ENCODE assay signal across 17 mouse cellular contexts in genomic region chr14:86599511-86599910, GRCm38 (mm10).
"Had no signal": no experiment of that assay in that cellular context is flagged by ENCODE, and none has a peak within 500 bp of the region (broad histone marks: within the 10 kb centered on the region; RNA-seq: fewer than 3 reads in every experiment).

No protein-coding gene starts in this region.

- H3K9me3 ChIP-seq: lung, embryonic 15.5 days; megakaryocyte, embryonic 14.5 days; midbrain, embryonic 13.5 days; midbrain, embryonic 15.5 days; neural tube, embryonic 12.5 days; stomach, embryonic 15.5 days had no signal

- H3K36me3 ChIP-seq: lung, embryonic 15.5 days; midbrain, embryonic 13.5 days; midbrain, embryonic 15.5 days; neural tube, embryonic 12.5 days; stomach, embryonic 15.5 days had no signal

- DNase-seq: lung, adult 2 months; lung, postnatal 14 days; lung, postnatal 36 days; right cerebral cortex, postnatal 14 days; thymus, adult 2 months; thymus, postnatal 14 days; thymus, postnatal 36 days had no signal

- H3K27me3 ChIP-seq: lung, embryonic 15.5 days; megakaryocyte, embryonic 14.5 days; midbrain, embryonic 13.5 days; midbrain, embryonic 15.5 days; neural tube, embryonic 12.5 days; stomach, embryonic 15.5 days had no signal

- H3K9ac ChIP-seq: lung, embryonic 15.5 days; midbrain, embryonic 13.5 days; midbrain, embryonic 15.5 days; neural tube, embryonic 12.5 days; stomach, embryonic 15.5 days had no signal

- ATAC-seq: lung, postnatal 0 days; midbrain, embryonic 13.5 days; midbrain, embryonic 15.5 days had no signal

- H3K4me2 ChIP-seq: lung, embryonic 15.5 days; midbrain, embryonic 11.5 days; midbrain, embryonic 13.5 days; midbrain, embryonic 15.5 days; neural tube, embryonic 12.5 days; stomach, embryonic 15.5 days had no signal

- H3K4me1 ChIP-seq: lung, embryonic 15.5 days; megakaryocyte, embryonic 14.5 days; midbrain, embryonic 13.5 days; midbrain, embryonic 15.5 days; neural tube, embryonic 12.5 days; stomach, embryonic 15.5 days had no signal

- H3K27ac ChIP-seq: lung, embryonic 15.5 days; macrophage; midbrain, embryonic 13.5 days; midbrain, embryonic 15.5 days; neural tube, embryonic 12.5 days; stomach, embryonic 15.5 days; stomach, postnatal 0 days had no signal

- H3K4me3 ChIP-seq: lung, embryonic 15.5 days; megakaryocyte, embryonic 14.5 days; midbrain, embryonic 13.5 days; midbrain, embryonic 15.5 days; neural tube, embryonic 12.5 days; stomach, embryonic 15.5 days had no signal
